30 mouse cellular contexts compared by ENCODE assay signal in genomic region chr6:38361065-38361464, GRCm38 (mm10). TPM values are rescaled to one million over a fixed set of nuclear protein-coding genes. Genes with fewer than 3 reads are reported as not detected.
DNase-seq lines count a peak whose midpoint lies in the region; ATAC-seq and TF ChIP-seq lines count a peak whose summit lies in the region.
"Had no signal": no experiment of that assay in that cellular context is flagged by ENCODE, and none has a peak within 500 bp of the region (broad histone marks: within the 10 kb centered on the region; RNA-seq: fewer than 3 reads in every experiment).

No protein-coding gene starts in this region.

- TF ChIP-seq CTCF in liver, postnatal 0 days (IDR thresholded peaks at IDR 0.05; ENCODE audit: low read depth): no peak
- no peak for TF ChIP-seq CTCF in liver, embryonic 14.5 days (IDR thresholded peaks at IDR 0.05; ENCODE audit: low read depth)

- no peak overlapping the region for H3K4me2 ChIP-seq in liver, postnatal 0 days (ENCODE audit: low read depth, low read length)
- H3K4me2 ChIP-seq in liver, embryonic 14.5 days (ENCODE audit: low read depth): no peak overlapping the region
- H3K4me2 ChIP-seq: heart, embryonic 12.5 days; kidney, embryonic 15.5 days; limb, embryonic 13.5 days; midbrain, embryonic 11.5 days had no signal

- H3K9ac ChIP-seq in liver, postnatal 0 days (replicated peaks): no peak overlapping the region
- H3K9ac ChIP-seq in liver, embryonic 14.5 days (replicated peaks): no peak overlapping the region
- H3K9ac ChIP-seq: heart, embryonic 12.5 days; kidney, embryonic 15.5 days; limb, embryonic 13.5 days had no signal

- no peaks in the 10 kb centered on the region for H3K27me3 ChIP-seq in liver, postnatal 0 days (ENCODE audit: insufficient read depth, low read length)
- no peaks in the 10 kb centered on the region for H3K27me3 ChIP-seq in liver, embryonic 14.5 days (ENCODE audit: control insufficient read depth, insufficient read depth, low read length)
- H3K27me3 ChIP-seq: CH12.LX; heart, embryonic 12.5 days had no signal

- peaks cover 14% of the 10 kb centered on the region for H3K4me1 ChIP-seq in liver, postnatal 0 days (ENCODE audit: insufficient read depth)
- peaks cover 31 to 33% of the 10 kb centered on the region in 2 experiments for H3K4me1 ChIP-seq in liver, embryonic 14.5 days (replicated peaks; ENCODE audit: control insufficient read depth in 2 of 2, insufficient read depth in 2 of 2, low read length in 1 of 2)
- H3K4me1 ChIP-seq: heart, embryonic 12.5 days; kidney, embryonic 15.5 days; limb, embryonic 13.5 days had no signal

- no peaks in the 10 kb centered on the region for H3K9me3 ChIP-seq in liver, postnatal 0 days (ENCODE audit: low read length)
- no peaks in the 10 kb centered on the region for H3K9me3 ChIP-seq in liver, embryonic 14.5 days (ENCODE audit: control insufficient read depth, low read length)
- H3K9me3 ChIP-seq: heart, embryonic 12.5 days; kidney, embryonic 15.5 days; limb, embryonic 13.5 days had no signal

- DNase-seq in liver: peak; percentile 33
- DNase-seq in liver, postnatal 0 days: no peak
- no peak for DNase-seq in liver, embryonic 14.5 days (ENCODE audit: low read depth in 3 of 3, low spot score in 3 of 3)
- DNase-seq in frontal cortex, postnatal 36 days (ENCODE audit: low spot score in 2 of 2): no peak
- DNase-seq in layer of hippocampus, postnatal 25 days (ENCODE audit: extremely low spot score in 1 of 2, low spot score in 1 of 2): no peak
- DNase-seq: adrenal gland, postnatal 14 days; cerebellum, adult 2 months; cerebellum, postnatal 25 days; gastrocnemius, postnatal 25 days; heart, adult 2 months; kidney, adult 18-20 months; kidney, postnatal 25 days; lung, adult 2 months; lung, postnatal 10 days; right cerebral cortex, postnatal 25 days; thymus, adult 2 months; thymus, postnatal 36 days had no signal

- 58% methylated on average over 4 of the region's 4 CpGs for WGBS in liver, postnatal 0 days (ENCODE audit: insufficient replicate concordance)
- WGBS in liver, embryonic 14.5 days (ENCODE audit: insufficient replicate concordance): 25% methylated on average over 4 of the region's 4 CpGs

- no peak overlapping the region for H3K4me3 ChIP-seq in liver, postnatal 0 days (ENCODE audit: low read depth, low read length)
- no peak overlapping the region for H3K4me3 ChIP-seq in liver, embryonic 14.5 days (ENCODE audit: insufficient read depth in 1 of 2, low read depth in 2 of 2, low read length in 2 of 2)
- H3K4me3 ChIP-seq: heart, adult 2 months; heart, embryonic 12.5 days; kidney, embryonic 15.5 days; layer of hippocampus, adult 2 months; limb, embryonic 13.5 days had no signal

- no peak for TF ChIP-seq EP300 in liver, postnatal 0 days (IDR thresholded peaks at IDR 0.05; ENCODE audit: low read depth)
- no peak for TF ChIP-seq EP300 in liver, embryonic 14.5 days (IDR thresholded peaks at IDR 0.05; ENCODE audit: low read depth)

- no peaks in the 10 kb centered on the region for H3K36me3 ChIP-seq in liver, postnatal 0 days (replicated peaks; ENCODE audit: insufficient read depth, low read length)
- no peaks in the 10 kb centered on the region for H3K36me3 ChIP-seq in liver, embryonic 14.5 days (replicated peaks; ENCODE audit: control insufficient read depth, insufficient read depth, low read depth)
- H3K36me3 ChIP-seq: heart, embryonic 12.5 days; kidney, embryonic 15.5 days; limb, embryonic 13.5 days had no signal

- H3K27ac ChIP-seq in liver, postnatal 0 days (ENCODE audit: low read depth): no peak overlapping the region
- peak overlapping the region; percentile 73 for H3K27ac ChIP-seq in liver, embryonic 14.5 days
- H3K27ac ChIP-seq: heart, adult 2 months; hindbrain, postnatal 0 days; kidney, embryonic 15.5 days; layer of hippocampus, adult 2 months; limb, embryonic 13.5 days; stomach, postnatal 0 days had no signal

- ATAC-seq in liver, postnatal 0 days: no peak
- 0 out of 2 replicates have a peak, but pooled peaks have one; percentile 35 for ATAC-seq in granulocyte monocyte progenitor cell, adult 5-6 weeks (replicated peaks; ENCODE audit: poor library complexity, severe bottlenecking)
- ATAC-seq in liver, embryonic 14.5 days (ENCODE audit: insufficient read depth): 0 out of 2 replicates have a peak, but pooled peaks have one; percentile 18
- peak; percentile 22 for ATAC-seq in megakaryocyte-erythroid progenitor cell, adult 5-6 weeks (replicated peaks; ENCODE audit: low FRiP score, low TSS enrichment, poor library complexity, severe bottlenecking)
- ATAC-seq: forebrain, embryonic 14.5 days; hindbrain, postnatal 0 days; midbrain, embryonic 16.5 days had no signal

RNA-seq across cellular contexts. Expression of gene Zc3hav1, which starts 6.7 kb away (rescaled TPM):
- polyA plus RNA-seq in liver, postnatal 0 days (2015; fragmentation: Nextera tagmentation; extraction: Ambion mirVana): 14.7 and 16.6 TPM in 2 replicates
- 46.8 and 48.4 TPM in 2 replicates for total RNA-seq in granulocyte monocyte progenitor cell, adult 5-6 weeks (2014; fragmentation: Nextera tagmentation)
- total RNA-seq in granulocyte monocyte progenitor cell, adult 5-6 weeks (2017): 47.6 and 53.1 TPM in 2 replicates
- 16.5 and 23.0 TPM in 2 replicates for polyA plus RNA-seq in liver, embryonic 14.5 days (2012; rRNA removed)
- 17.0 and 18.6 TPM in 2 replicates for polyA plus RNA-seq in liver, embryonic 14.5 days (2014; fragmentation: Nextera tagmentation; extraction: Ambion mirVana)
- total RNA-seq in megakaryocyte-erythroid progenitor cell, adult 5-6 weeks (2014; fragmentation: Nextera tagmentation): 53.4 and 71.4 TPM in 2 replicates
- total RNA-seq in megakaryocyte-erythroid progenitor cell, adult 5-6 weeks (2017): 60.1 and 64.0 TPM in 2 replicates
- total RNA-seq in layer of hippocampus, postnatal 25 days (2021): 1 to 10 TPM; 2.7 to 3.0 TPM

RNA-seq across cellular contexts. Expression of gene Ttc26, which starts 20.2 kb away (rescaled TPM):
- polyA plus RNA-seq in liver, postnatal 0 days (2015; fragmentation: Nextera tagmentation; extraction: Ambion mirVana): 0.11 and 0.16 TPM in 2 replicates
- total RNA-seq in granulocyte monocyte progenitor cell, adult 5-6 weeks (2014; fragmentation: Nextera tagmentation): 0.79 TPM in 1 of 2 replicates, not detected in the other
- total RNA-seq in granulocyte monocyte progenitor cell, adult 5-6 weeks (2017): 0.90 and 1.7 TPM in 2 replicates
- 0.18 and 0.26 TPM in 2 replicates for polyA plus RNA-seq in liver, embryonic 14.5 days (2012; rRNA removed)
- polyA plus RNA-seq in liver, embryonic 14.5 days (2014; fragmentation: Nextera tagmentation; extraction: Ambion mirVana): 0.24 and 0.41 TPM in 2 replicates
- 0.74 and 1.4 TPM in 2 replicates for total RNA-seq in megakaryocyte-erythroid progenitor cell, adult 5-6 weeks (2014; fragmentation: Nextera tagmentation)
- total RNA-seq in megakaryocyte-erythroid progenitor cell, adult 5-6 weeks (2017): 1.2 and 1.5 TPM in 2 replicates
- 10 to 100 TPM in 1 of 2 experiments, 1 to 10 TPM in 1; 9.0 to 11.8 TPM for total RNA-seq in layer of hippocampus, postnatal 25 days (2021)
- total RNA-seq: neutrophil, adult 5-6 weeks had no signal

Comparison
In these comparisons a context has a peak if more than half of its experiments do, and no peak if none do; other contexts are left out.
1. RNA of gene Zc3hav1, which starts 6.7 kb away (total RNA-seq): 53.4 to 71.4 TPM in megakaryocyte-erythroid progenitor cell, adult 5-6 weeks and 46.8 to 53.1 TPM in granulocyte monocyte progenitor cell, adult 5-6 weeks; 2.7 to 3.0 TPM in layer of hippocampus, postnatal 25 days; every median in the first group is over 10 times any median in the second.